Mouse (Mus musculus) hindbrain, embryonic 16.5 days (tissue): ENCODE data around the gene Nsmf. TPM values are rescaled to one million over a fixed set of nuclear protein-coding genes. Genes with fewer than 3 reads are reported as not detected.

Experiments used
- ATAC-seq: fragments of 200-750 bp; cut with Nextera tagmentation; 2 replicates; pipeline ENCODE4 v1.8.0; 2017; ENCODE audit warnings: moderate TSS enrichment, moderate library complexity
- H3K27ac ChIP-seq: fragments of 300-500 bp; sonication (generic); 2 replicates; pipeline ENCODE4 v1.5.1; 2014; ENCODE audit warnings: low read depth, mild to moderate bottlenecking, control low read depth, low read length, moderate library complexity
- H3K27me3 ChIP-seq: fragments of 300-500 bp; sonication (generic); replicated peaks from 2 replicates; pipeline ENCODE4 v1.6.1; 2014; ENCODE audit warnings: low read length; ENCODE audit not compliant: control insufficient read depth, insufficient read depth
- H3K36me3 ChIP-seq: fragments of 300-500 bp; sonication (generic); 2 replicates; pipeline ENCODE4 v1.6.1; 2014; ENCODE audit warnings: mild to moderate bottlenecking, low read length, moderate library complexity, mixed read lengths; ENCODE audit not compliant: control insufficient read depth, insufficient read depth
- H3K4me1 ChIP-seq: fragments of 300-500 bp; sonication (generic); 2 replicates; pipeline ENCODE4 v1.6.1; 2014; ENCODE audit warnings: low read depth, low read length; ENCODE audit not compliant: control insufficient read depth, insufficient read depth
- H3K4me2 ChIP-seq: fragments of 300-500 bp; sonication (generic); 2 replicates; pipeline ENCODE4 v1.6.1; 2014; ENCODE audit warnings: mild to moderate bottlenecking, low read length, control low read depth, moderate library complexity
- H3K4me3 ChIP-seq: fragments of 300-500 bp; sonication (generic); 2 replicates; pipeline ENCODE4 v1.5.1; 2014; ENCODE audit warnings: mild to moderate bottlenecking, low read length, control low read depth, moderate library complexity
- H3K9ac ChIP-seq: fragments of 300-500 bp; sonication (generic); 2 replicates; pipeline ENCODE4 v1.6.1; 2014; ENCODE audit warnings: low read depth, mild to moderate bottlenecking, control low read depth, low read length, moderate library complexity
- H3K9me3 ChIP-seq: fragments of 300-500 bp; sonication (generic); 2 replicates; pipeline ENCODE4 v1.6.1; 2014; ENCODE audit warnings: mild to moderate bottlenecking, low read length, moderate library complexity; ENCODE audit not compliant: control insufficient read depth
- WGBS: fragments of 180-500 bp; shearing (Covaris S2); extraction: QIAGEN DNeasy Blood & Tissue Kit; methylation state at CpG from one replicate; pipeline ENCODE4 v1.1.7; 2014; 5-methylcytosine and 5-hydroxymethylcytosine counted together
- polyA plus RNA-seq: library from polyadenylated mRNA; unstranded; fragments of >200 nt; fragmentation: Nextera tagmentation; extraction: Ambion mirVana; gene quantifications from 2 replicates; pipeline ENCODE4 v1.2.1, GENCODE M21; 2015

Gene Nsmf
- polyA plus RNA-seq, 1 experiment from 2014 or later = 174 TPM

DNA sequence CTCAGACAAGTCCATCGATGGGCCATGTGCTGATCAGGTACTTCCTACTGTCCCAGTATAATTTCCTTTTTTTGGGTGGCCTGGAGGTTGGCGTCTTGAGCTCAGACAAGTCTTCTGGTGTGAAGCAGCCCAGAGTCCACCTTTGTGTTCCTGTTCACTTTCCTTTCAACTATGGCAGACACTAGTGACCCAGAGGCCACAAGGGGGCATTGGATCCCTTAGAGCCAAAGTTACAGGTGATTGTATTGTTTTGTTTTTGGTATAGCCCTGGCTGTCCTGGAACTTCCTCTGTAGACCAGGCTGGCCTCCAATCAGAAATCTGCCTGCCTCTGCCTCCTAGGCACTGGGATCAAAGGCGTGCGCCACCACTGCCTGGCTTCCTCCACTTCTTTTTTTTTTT lies 18.2 kb downstream of the Nsmf start:
- Histone ChIP-seq H3K4me3 (no peak overlapping the region), H3K36me3 (no peaks in the 10 kb centered on the region), H3K9ac (no peak overlapping the region), H3K9me3 (no peaks in the 10 kb centered on the region), H3K27me3 (no peaks in the 10 kb centered on the region), H3K4me1 (no peaks in the 10 kb centered on the region), H3K4me2 (no peak overlapping the region), H3K27ac (no peak overlapping the region)
- no peak for ATAC-seq
- WGBS = 95% methylated on average over 4 of the region's 4 CpGs

DNA sequence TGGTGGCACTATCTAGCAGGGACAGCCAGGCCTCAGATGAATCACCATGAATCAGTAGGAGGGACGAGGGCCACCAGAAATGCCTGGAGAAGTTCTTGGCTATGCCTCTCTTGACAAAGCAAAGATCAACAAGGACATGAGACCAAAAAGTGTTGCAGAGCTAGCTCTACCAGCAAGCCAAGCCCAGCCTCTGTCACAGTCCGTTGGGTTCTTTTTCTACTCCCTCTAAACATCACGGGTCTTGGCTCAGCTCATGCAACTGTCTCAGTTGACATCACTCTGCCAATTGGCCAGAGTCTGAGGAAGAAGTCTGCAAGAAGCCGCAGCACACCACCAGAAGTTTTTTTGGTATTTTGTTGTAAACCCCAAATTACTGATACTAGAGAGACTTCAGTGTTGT lies 21.4 kb downstream of the Nsmf start:
- H3K27me3 ChIP-seq = no peaks in the 10 kb centered on the region
- no peaks in the 10 kb centered on the region for H3K9me3 ChIP-seq
- no peaks in the 10 kb centered on the region for H3K36me3 ChIP-seq
- H3K4me2 ChIP-seq = no peak overlapping the region
- 64% methylated on average over 4 of the region's 4 CpGs for WGBS
- no peaks in the 10 kb centered on the region for H3K4me1 ChIP-seq
- no peak overlapping the region for H3K27ac ChIP-seq
- H3K9ac ChIP-seq = no peak overlapping the region
- no peak overlapping the region for H3K4me3 ChIP-seq
- ATAC-seq = no peak

DNA sequence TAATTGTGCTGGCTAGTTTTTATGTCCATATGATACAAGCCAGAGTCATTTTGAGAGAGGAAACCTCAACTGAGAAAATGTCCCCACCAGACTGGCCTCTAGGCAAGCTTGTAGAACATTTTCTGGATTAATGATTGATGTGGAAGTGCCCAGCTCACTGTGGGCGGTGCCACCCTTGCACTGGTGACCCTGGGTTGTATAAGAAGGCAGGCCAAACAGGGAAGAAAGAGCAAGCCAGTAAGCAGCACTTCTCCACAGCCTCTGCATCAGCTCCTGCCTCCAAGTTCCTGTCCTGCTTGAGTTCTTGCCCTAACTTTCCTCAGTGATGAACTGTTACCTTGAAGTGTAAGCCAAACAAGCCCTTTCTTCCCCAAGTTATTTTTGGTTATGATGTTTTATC lies 24.8 kb downstream of the Nsmf start:
- no peak for ATAC-seq
- H3K9ac ChIP-seq = no peak overlapping the region
- no peak overlapping the region for H3K4me2 ChIP-seq
- H3K27ac ChIP-seq = no peak overlapping the region
- H3K36me3 ChIP-seq = no peaks in the 10 kb centered on the region
- H3K4me3 ChIP-seq = no peak overlapping the region
- no peaks in the 10 kb centered on the region for H3K9me3 ChIP-seq
- no peaks in the 10 kb centered on the region for H3K27me3 ChIP-seq
- WGBS = 69% methylated on average over 1 of the region's 1 CpGs
- H3K4me1 ChIP-seq = no peaks in the 10 kb centered on the region

GRCm38 (mm10) chr2:25080076-25080475 lies 25.9 kb downstream of the Nsmf start, which contains the start of gene Entpd8:
Entpd8 (plus strand) TSS chr2:25080304.
- H3K4me2 ChIP-seq = no peak within 1 kb of the TSS

DNA sequence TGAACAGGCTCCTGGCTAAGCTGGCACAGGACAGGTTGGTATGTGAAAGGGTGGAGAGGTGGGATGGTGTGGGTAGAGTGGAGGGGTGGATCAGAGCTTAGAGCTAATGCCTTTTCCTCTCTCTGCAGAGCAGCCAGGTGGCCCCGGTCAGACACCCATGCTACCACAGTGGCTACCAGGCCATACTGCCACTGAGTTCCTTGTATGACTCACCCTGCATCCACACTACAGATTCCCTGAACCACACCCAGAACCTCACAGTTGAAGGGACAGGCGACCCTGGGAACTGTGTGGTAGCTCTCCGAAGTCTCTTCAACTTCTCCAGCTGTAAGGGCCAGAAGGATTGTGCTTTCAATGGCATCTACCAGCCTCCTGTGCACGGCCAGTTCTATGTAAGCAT lies 29.5 kb downstream of the Nsmf start:
- ATAC-seq = no peak
- no peak overlapping the region for H3K9ac ChIP-seq
- H3K27me3 ChIP-seq = no peaks in the 10 kb centered on the region
- no peaks in the 10 kb centered on the region for H3K4me1 ChIP-seq
- H3K36me3 ChIP-seq = no peaks in the 10 kb centered on the region
- H3K4me2 ChIP-seq = no peak overlapping the region
- H3K9me3 ChIP-seq = no peaks in the 10 kb centered on the region
- WGBS = 88% methylated on average over 4 of the region's 4 CpGs
- no peak overlapping the region for H3K4me3 ChIP-seq
- H3K27ac ChIP-seq = no peak overlapping the region

More at GRCm38 (mm10) chr2:25080076-25080475, 25.9 kb downstream of the Nsmf start, which contains the start of gene Entpd8:
- Histone ChIP-seq H3K36me3 (no peaks in the 10 kb centered on the region), H3K27ac (no peak within 1 kb of the TSS), H3K9ac (no peak within 1 kb of the TSS), H3K9me3 (no peaks in the 10 kb centered on the region), H3K4me3 (no peak within 1 kb of the TSS), H3K27me3 (no peaks in the 10 kb centered on the region), H3K4me1 (no peaks in the 10 kb centered on the region)
- WGBS = 67% methylated on average over 5 of the region's 5 CpGs
- no peak for ATAC-seq

- Histone ChIP-seq H3K4me1 (no peaks in the 10 kb centered on the region), H3K4me2 (no peak overlapping the region), H3K27ac (no peak overlapping the region), H3K27me3 (no peaks in the 10 kb centered on the region), H3K9ac (no peak overlapping the region), H3K9me3 (no peaks in the 10 kb centered on the region), H3K36me3 (no peaks in the 10 kb centered on the region), H3K4me3 (no peak overlapping the region)
- 76% methylated on average over 5 of the region's 5 CpGs for WGBS
- ATAC-seq = no peak
Observed at GRCm38 (mm10) chr2:25085571-25085970, 31.4 kb downstream of the Nsmf start.

DNA sequence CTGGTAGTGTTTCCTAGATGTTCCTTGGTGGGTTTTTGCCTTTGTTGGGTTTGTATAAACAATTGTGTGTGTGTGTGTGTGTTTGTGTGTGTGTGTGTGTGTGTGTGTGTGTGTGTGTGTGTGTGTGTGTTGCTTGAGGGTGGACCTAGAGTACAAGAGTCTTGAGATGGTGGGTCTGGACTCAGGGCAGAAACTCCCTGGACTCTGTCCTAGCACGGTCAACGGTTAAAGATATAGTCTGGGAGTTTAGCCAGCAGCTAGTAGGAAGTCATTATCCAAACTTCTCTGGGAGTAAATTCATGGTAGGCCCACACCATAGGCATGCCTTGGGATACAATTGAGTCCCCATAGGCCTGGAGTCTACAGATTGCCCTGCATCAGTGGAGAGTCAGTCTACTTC lies 33.7 kb downstream of the Nsmf start:
- no peak overlapping the region for H3K4me2 ChIP-seq
- H3K36me3 ChIP-seq = no peaks in the 10 kb centered on the region
- WGBS = 94% methylated on average over 2 of the region's 2 CpGs
- no peak overlapping the region for H3K9ac ChIP-seq
- H3K9me3 ChIP-seq = no peaks in the 10 kb centered on the region
- no peak for ATAC-seq
- no peaks in the 10 kb centered on the region for H3K4me1 ChIP-seq
- H3K27me3 ChIP-seq = no peaks in the 10 kb centered on the region
- no peak overlapping the region for H3K4me3 ChIP-seq
- H3K27ac ChIP-seq = no peak overlapping the region

GRCm38 (mm10) chr2:25088636-25089035 lies 34.5 kb downstream of the Nsmf start:
- ATAC-seq = no peak
- H3K9ac ChIP-seq = no peak overlapping the region
- H3K4me3 ChIP-seq = no peak overlapping the region
- no peaks in the 10 kb centered on the region for H3K4me1 ChIP-seq
- no peaks in the 10 kb centered on the region for H3K9me3 ChIP-seq
- WGBS = 84% methylated on average over 3 of the region's 3 CpGs
- H3K36me3 ChIP-seq = no peaks in the 10 kb centered on the region
- no peak overlapping the region for H3K4me2 ChIP-seq
- no peaks in the 10 kb centered on the region for H3K27me3 ChIP-seq
- H3K27ac ChIP-seq = no peak overlapping the region

DNA sequence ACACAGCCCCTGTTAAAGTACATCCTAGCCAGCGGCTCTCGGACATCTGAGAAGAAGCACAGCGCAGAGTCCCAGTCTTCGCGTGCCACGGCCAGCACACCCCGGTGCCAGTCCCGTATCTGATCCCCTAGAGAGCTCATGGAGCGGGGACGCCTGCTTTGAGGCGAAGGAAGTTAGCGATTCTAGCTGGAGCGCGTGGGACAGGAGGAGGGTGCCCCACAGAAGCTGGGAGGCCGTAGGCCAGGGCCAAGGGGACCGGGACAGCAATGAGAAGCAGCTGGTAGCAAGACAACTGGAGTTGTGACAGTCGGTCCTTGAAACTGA lies 40.6 kb downstream of the Nsmf start:
- 32% methylated on average over 17 of the region's 17 CpGs for WGBS

More for the DNA sequence above, 40.6 kb downstream of the Nsmf start:
- H3K36me3 ChIP-seq = no peaks in the 10 kb centered on the region
- H3K4me2 ChIP-seq = no peak overlapping the region
- no peaks in the 10 kb centered on the region for H3K9me3 ChIP-seq
- ATAC-seq = no peak
- no peak overlapping the region for H3K4me3 ChIP-seq
- no peak overlapping the region for H3K27ac ChIP-seq
- no peaks in the 10 kb centered on the region for H3K27me3 ChIP-seq
- H3K4me1 ChIP-seq = no peaks in the 10 kb centered on the region
- H3K9ac ChIP-seq = no peak overlapping the region
